In the genomic region with DNA sequence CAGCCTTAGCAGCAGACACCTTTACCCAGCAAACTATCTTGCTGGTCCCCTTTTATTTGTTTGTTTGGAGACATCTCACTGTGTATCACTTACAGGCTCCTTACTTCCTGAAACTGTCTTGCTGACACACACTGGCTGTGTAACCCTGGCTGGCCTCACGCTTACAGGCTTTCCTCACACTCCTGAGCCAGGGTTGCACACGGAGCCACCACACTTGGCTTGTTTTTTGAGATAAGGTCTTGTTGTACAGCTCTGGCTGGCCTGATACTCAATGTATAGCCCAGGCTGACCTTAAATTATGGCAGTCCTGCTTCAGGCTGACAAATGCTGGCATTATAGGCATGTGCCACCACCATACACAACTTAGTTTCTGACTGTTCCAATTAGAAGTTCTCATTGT, we compare ENCODE assay signal across 21 mouse cellular contexts. TPM values are rescaled to one million over a fixed set of nuclear protein-coding genes. Genes with fewer than 3 reads are reported as not detected.
A peak's percentile ranks its signal among the peaks of the same experiment; 100 is the strongest.
DNase-seq lines count a peak whose midpoint lies in the region; ATAC-seq and TF ChIP-seq lines count a peak whose summit lies in the region.
"Had no signal": no experiment of that assay in that cellular context is flagged by ENCODE, and none has a peak within 500 bp of the region (broad histone marks: within the 10 kb centered on the region; RNA-seq: fewer than 3 reads in every experiment).

No protein-coding gene starts in this region.

- H3K27me3 ChIP-seq in liver, embryonic 13.5 days: no peaks in the 10 kb centered on the region
- no peaks in the 10 kb centered on the region for H3K27me3 ChIP-seq in liver, postnatal 0 days (ENCODE audit: insufficient read depth, low read length)
- no peaks in the 10 kb centered on the region for H3K27me3 ChIP-seq in forebrain, embryonic 10.5 days (ENCODE audit: poor library complexity, severe bottlenecking)
- H3K27me3 ChIP-seq in lung, postnatal 0 days (replicated peaks; ENCODE audit: insufficient read depth, low read length): no peaks in the 10 kb centered on the region
- H3K27me3 ChIP-seq: embryonic facial prominence, embryonic 12.5 days; forebrain, embryonic 15.5 days; heart, embryonic 15.5 days; hindbrain, embryonic 13.5 days had no signal

- peaks cover 91% of the 10 kb centered on the region for H3K36me3 ChIP-seq in liver, embryonic 13.5 days
- peaks cover 66% of the 10 kb centered on the region for H3K36me3 ChIP-seq in liver, postnatal 0 days (replicated peaks; ENCODE audit: insufficient read depth, low read length)
- peaks cover 67% of the 10 kb centered on the region for H3K36me3 ChIP-seq in forebrain, embryonic 10.5 days (replicated peaks)
- H3K36me3 ChIP-seq in lung, postnatal 0 days (ENCODE audit: insufficient read depth, low read length): peaks cover 26% of the 10 kb centered on the region

- H3K4me1 ChIP-seq in bone marrow, adult 2 months (ENCODE audit: control insufficient read depth, insufficient read depth, low read length): no peaks in the 10 kb centered on the region
- H3K4me1 ChIP-seq in liver, embryonic 13.5 days (replicated peaks): peaks cover 14% of the 10 kb centered on the region
- H3K4me1 ChIP-seq in liver, postnatal 0 days (ENCODE audit: insufficient read depth): no peaks in the 10 kb centered on the region
- H3K4me1 ChIP-seq in forebrain, embryonic 10.5 days: no peaks in the 10 kb centered on the region
- no peaks in the 10 kb centered on the region for H3K4me1 ChIP-seq in lung, postnatal 0 days (ENCODE audit: insufficient read depth, low read depth, low read length)
- H3K4me1 ChIP-seq: embryonic facial prominence, embryonic 12.5 days; forebrain, embryonic 15.5 days; heart, embryonic 15.5 days; hindbrain, embryonic 13.5 days had no signal

- WGBS in bone marrow, adult 2 months: 47% methylated on average over 2 of the region's 2 CpGs
- WGBS in liver, embryonic 13.5 days (ENCODE audit: insufficient replicate concordance): 30% methylated on average over 2 of the region's 2 CpGs
- WGBS in liver, postnatal 0 days (ENCODE audit: insufficient replicate concordance): 35% methylated on average over 2 of the region's 2 CpGs
- WGBS in forebrain, embryonic 10.5 days: 91% methylated on average over 2 of the region's 2 CpGs
- 75% methylated on average over 2 of the region's 2 CpGs for WGBS in lung, postnatal 0 days

- no peak for TF ChIP-seq EP300 in liver, postnatal 0 days (IDR thresholded peaks at IDR 0.05; ENCODE audit: low read depth)
- no peak for TF ChIP-seq EP300 in lung, postnatal 0 days (IDR thresholded peaks at IDR 0.05)

- H3K9me3 ChIP-seq in liver, embryonic 13.5 days (replicated peaks): no peaks in the 10 kb centered on the region
- H3K9me3 ChIP-seq in liver, postnatal 0 days (ENCODE audit: low read length): no peaks in the 10 kb centered on the region
- H3K9me3 ChIP-seq in forebrain, embryonic 10.5 days: no peaks in the 10 kb centered on the region
- no peaks in the 10 kb centered on the region for H3K9me3 ChIP-seq in lung, postnatal 0 days (ENCODE audit: low read length)
- H3K9me3 ChIP-seq: embryonic facial prominence, embryonic 12.5 days; forebrain, embryonic 15.5 days; heart, embryonic 15.5 days; hindbrain, embryonic 13.5 days had no signal

- TF ChIP-seq CTCF in bone marrow, adult 2 months (IDR thresholded peaks at IDR 0.05; ENCODE audit: control insufficient read depth, insufficient read depth, low read length): no peak
- TF ChIP-seq CTCF in liver, postnatal 0 days (IDR thresholded peaks at IDR 0.05; ENCODE audit: low read depth): no peak
- no peak for TF ChIP-seq CTCF in lung, postnatal 0 days (IDR thresholded peaks at IDR 0.05)

- ATAC-seq in erythroid progenitor cell, adult 5-6 weeks (replicated peaks; ENCODE audit: low FRiP score, poor library complexity, severe bottlenecking): peak; percentile 70
- ATAC-seq in liver, embryonic 13.5 days (ENCODE audit: low read depth): peak; percentile 93
- ATAC-seq in liver, postnatal 0 days: peak; percentile 67
- ATAC-seq in lung, postnatal 0 days: no peak
- ATAC-seq: forebrain, embryonic 15.5 days; hindbrain, postnatal 0 days had no signal

- no peak overlapping the region for H3K4me3 ChIP-seq in bone marrow, adult 2 months (replicated peaks; ENCODE audit: control insufficient read depth, low read depth, low read length)
- H3K4me3 ChIP-seq in liver, embryonic 13.5 days (replicated peaks): no peak overlapping the region
- no peak overlapping the region for H3K4me3 ChIP-seq in liver, postnatal 0 days (ENCODE audit: low read depth, low read length)
- no peak overlapping the region for H3K4me3 ChIP-seq in forebrain, embryonic 10.5 days
- no peak overlapping the region for H3K4me3 ChIP-seq in lung, postnatal 0 days (ENCODE audit: low read depth, low read length)
- H3K4me3 ChIP-seq: embryonic facial prominence, embryonic 12.5 days; forebrain, embryonic 15.5 days; heart, adult 2 months; heart, embryonic 15.5 days; hindbrain, embryonic 13.5 days had no signal

- H3K9ac ChIP-seq in liver, embryonic 13.5 days: no peak overlapping the region
- H3K9ac ChIP-seq in liver, postnatal 0 days (replicated peaks): no peak overlapping the region
- no peak overlapping the region for H3K9ac ChIP-seq in lung, postnatal 0 days (replicated peaks; ENCODE audit: low read depth)
- H3K9ac ChIP-seq: embryonic facial prominence, embryonic 12.5 days; forebrain, embryonic 15.5 days; heart, embryonic 15.5 days; hindbrain, embryonic 13.5 days had no signal

- 0 out of 2 replicates have a peak overlapping the region, but pooled peaks have one; percentile 10 for H3K27ac ChIP-seq in bone marrow, adult 2 months (ENCODE audit: control insufficient read depth, insufficient read depth, low read depth, low read length, poor library complexity)
- H3K27ac ChIP-seq in liver, embryonic 13.5 days: peak overlapping the region; percentile 39
- H3K27ac ChIP-seq in liver, postnatal 0 days (ENCODE audit: low read depth): no peak overlapping the region
- no peak overlapping the region for H3K27ac ChIP-seq in forebrain, embryonic 10.5 days
- no peak overlapping the region for H3K27ac ChIP-seq in lung, postnatal 0 days (ENCODE audit: low read length)
- H3K27ac ChIP-seq: embryonic facial prominence, embryonic 12.5 days; forebrain, embryonic 15.5 days; heart, adult 2 months; heart, embryonic 15.5 days; hindbrain, embryonic 13.5 days; hindbrain, postnatal 0 days had no signal

- H3K4me2 ChIP-seq in liver, embryonic 13.5 days: no peak overlapping the region
- no peak overlapping the region for H3K4me2 ChIP-seq in liver, postnatal 0 days (ENCODE audit: low read depth, low read length)
- H3K4me2 ChIP-seq in lung, postnatal 0 days (replicated peaks; ENCODE audit: low read depth, low read length): no peak overlapping the region
- H3K4me2 ChIP-seq: embryonic facial prominence, embryonic 12.5 days; forebrain, embryonic 15.5 days; heart, embryonic 11.5 days; heart, embryonic 15.5 days; hindbrain, embryonic 13.5 days had no signal

- peak; percentile 41 for DNase-seq in liver, embryonic 13.5 days
- DNase-seq in liver, postnatal 0 days: no peak
- DNase-seq in layer of hippocampus, adult 18-20 months (ENCODE audit: low spot score in 2 of 2): no peak
- DNase-seq in forebrain, embryonic 10.5 days (ENCODE audit: extremely low spot score, low spot score): no peak
- DNase-seq in lung, postnatal 0 days (ENCODE audit: low spot score): no peak
- DNase-seq in layer of hippocampus, postnatal 10 days (ENCODE audit: low spot score in 2 of 2): no peak
- DNase-seq: adrenal gland, postnatal 14 days; cerebellum, adult 11 months; cerebellum, adult 8-10 months; cerebellum, postnatal 25 days; gastrocnemius, postnatal 36 days; heart, adult 2 months; heart, postnatal 14 days had no signal

- no peak for TF ChIP-seq POLR2A in bone marrow, adult 2 months (IDR thresholded peaks at IDR 0.05; ENCODE audit: borderline replicate concordance, control insufficient read depth, low read depth, low read length)

RNA-seq across cellular contexts. Expression of a gene that starts 9.8 kb away (rescaled TPM):
- 10.0 and 10.9 TPM in 2 replicates for polyA plus RNA-seq in bone marrow, adult 2 months (2011; ENCODE audit: insufficient read depth, insufficient read length, low replicate concordance, missing spikeins)
- 15.5 and 18.4 TPM in 2 replicates for total RNA-seq in erythroid progenitor cell, adult 5-6 weeks (2015; ENCODE audit: low replicate concordance)
- 3.6 and 11.7 TPM in 2 replicates for total RNA-seq in erythroid progenitor cell, adult 5-6 weeks (2017; ENCODE audit: low replicate concordance)
- 19.8 and 23.9 TPM in 2 replicates for polyA plus RNA-seq in liver, embryonic 13.5 days (2015; fragmentation: Nextera tagmentation; extraction: Ambion mirVana)
- 12.4 and 13.2 TPM in 2 replicates for polyA plus RNA-seq in liver, postnatal 0 days (2015; fragmentation: Nextera tagmentation; extraction: Ambion mirVana)
- 10 to 100 TPM; 22.3 to 25.3 TPM for total RNA-seq in layer of hippocampus, adult 18-20 months (2021)
- polyA plus RNA-seq in forebrain, embryonic 10.5 days (2016; fragmentation: Nextera tagmentation; extraction: Ambion mirVana): 40.7 and 41.5 TPM in 2 replicates
- 28.0 and 29.1 TPM in 2 replicates for polyA plus RNA-seq in lung, postnatal 0 days (2015; fragmentation: Nextera tagmentation; extraction: Ambion mirVana)
- total RNA-seq in layer of hippocampus, postnatal 10 days (2021): 10 to 100 TPM; 28.9 to 33.9 TPM

RNA-seq across cellular contexts. Expression of a gene that starts 29.3 kb away (rescaled TPM):
- polyA plus RNA-seq in bone marrow, adult 2 months (2011; ENCODE audit: insufficient read depth, insufficient read length, low replicate concordance, missing spikeins): 24.1 and 38.0 TPM in 2 replicates
- 134 TPM in 2 replicates for total RNA-seq in erythroid progenitor cell, adult 5-6 weeks (2015; ENCODE audit: low replicate concordance)
- total RNA-seq in erythroid progenitor cell, adult 5-6 weeks (2017; ENCODE audit: low replicate concordance): 126 and 208 TPM in 2 replicates
- 34.7 and 37.4 TPM in 2 replicates for polyA plus RNA-seq in liver, embryonic 13.5 days (2015; fragmentation: Nextera tagmentation; extraction: Ambion mirVana)
- polyA plus RNA-seq in liver, postnatal 0 days (2015; fragmentation: Nextera tagmentation; extraction: Ambion mirVana): 12.3 and 13.2 TPM in 2 replicates
- 10 to 100 TPM; 40.7 to 44.8 TPM for total RNA-seq in layer of hippocampus, adult 18-20 months (2021)
- 39.0 and 39.5 TPM in 2 replicates for polyA plus RNA-seq in forebrain, embryonic 10.5 days (2016; fragmentation: Nextera tagmentation; extraction: Ambion mirVana)
- 11.3 and 12.8 TPM in 2 replicates for polyA plus RNA-seq in lung, postnatal 0 days (2015; fragmentation: Nextera tagmentation; extraction: Ambion mirVana)
- total RNA-seq in layer of hippocampus, postnatal 10 days (2021): 10 to 100 TPM; 37.7 to 39.5 TPM

Comparison
In these comparisons a context has a peak if more than half of its experiments do, and no peak if none do; other contexts are left out.
1. H3K27ac ChIP-seq: peak in bone marrow, adult 2 months (single experiment) and liver, embryonic 13.5 days (single experiment); none in liver, postnatal 0 days (single experiment), forebrain, embryonic 10.5 days (single experiment) and lung, postnatal 0 days (single experiment).